Comparison of ENCODE assay signal across 10 mouse cellular contexts in the genomic region with DNA sequence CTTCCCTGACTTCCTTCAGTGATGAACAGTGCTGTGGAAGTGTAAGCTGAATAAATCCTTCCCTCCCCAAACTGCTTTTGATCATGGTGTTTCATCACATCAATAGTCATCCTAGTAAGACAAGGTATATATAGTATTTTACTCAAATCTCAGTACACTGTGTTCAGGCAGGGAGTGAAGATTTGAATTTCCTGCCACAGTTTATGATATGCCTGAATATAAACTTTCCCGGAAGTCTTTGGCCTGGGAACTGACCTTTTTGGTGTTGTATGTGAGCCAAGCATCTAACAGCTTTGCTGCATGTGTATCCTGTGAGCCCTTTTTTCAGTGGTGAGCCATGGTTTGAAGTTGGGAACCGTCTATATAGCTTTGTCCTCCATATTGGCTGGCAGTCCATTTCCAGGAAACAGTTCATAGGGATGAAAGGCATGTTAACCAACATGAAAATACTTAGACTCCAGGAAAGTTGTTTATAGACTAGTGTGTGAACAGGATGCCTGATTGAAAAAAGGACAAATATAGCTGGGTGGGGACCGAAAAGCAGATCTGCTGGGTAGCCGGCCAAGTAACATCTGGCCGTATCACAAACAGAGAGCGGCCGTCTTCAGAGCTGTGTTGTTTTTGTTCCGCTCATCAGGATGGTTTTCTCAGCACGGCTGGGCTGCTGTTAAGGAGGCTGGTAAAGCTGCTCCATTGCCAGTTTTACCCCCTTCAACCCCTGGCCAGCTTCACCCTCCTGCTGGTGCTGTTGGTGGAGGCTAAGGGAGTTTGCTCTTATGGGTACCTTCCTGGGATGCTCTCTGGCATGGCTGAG.
DNase-seq lines count a peak whose midpoint lies in the region; ATAC-seq and TF ChIP-seq lines count a peak whose summit lies in the region.
"Had no signal": no experiment of that assay in that cellular context is flagged by ENCODE, and none has a peak within 500 bp of the region (broad histone marks: within the 10 kb centered on the region; RNA-seq: fewer than 3 reads in every experiment).

No protein-coding gene starts in this region.

- no peak overlapping the region for H3K27ac ChIP-seq in heart, embryonic 12.5 days (ENCODE audit: poor library complexity, severe bottlenecking)
- H3K27ac ChIP-seq in cortical plate, adult 2 months (ENCODE audit: insufficient read depth, low read length): peak overlapping the region; percentile 48; the same call in 1 of the 2 replicates
- peak overlapping the region; percentile 72 for H3K27ac ChIP-seq in heart, embryonic 16.5 days (ENCODE audit: low read length)

- no peak for TF ChIP-seq CTCF in cortical plate, adult 2 months (IDR thresholded peaks at IDR 0.05; ENCODE audit: extremely low read depth, insufficient read depth, low read length)
- no peak for TF ChIP-seq CTCF in lung, adult 2 months (IDR thresholded peaks at IDR 0.05; ENCODE audit: insufficient read depth, low read length)

- no peak for ATAC-seq in heart, embryonic 12.5 days (ENCODE audit: insufficient number of reproducible peaks, low FRiP score)
- ATAC-seq in heart, embryonic 16.5 days (replicated peaks; ENCODE audit: extremely low read depth, insufficient read depth, low FRiP score): no peak; the same call in 1 of the 2 replicates

- TF ChIP-seq POLR2A in cortical plate, adult 2 months (IDR thresholded peaks at IDR 0.05; ENCODE audit: extremely low read depth, insufficient read depth, low read length): no peak
- 0 out of 2 replicates have a peak, but pooled peaks have one; percentile 2 for TF ChIP-seq POLR2A in lung, adult 2 months (IDR thresholded peaks at IDR 0.05; ENCODE audit: borderline replicate concordance, extremely low read depth, low read depth, low read length)

- no peak overlapping the region for H3K9ac ChIP-seq in heart, embryonic 12.5 days
- H3K9ac ChIP-seq in heart, embryonic 16.5 days (ENCODE audit: low read length): no peak overlapping the region

- peak; percentile 98 for DNase-seq in heart, adult 11 months
- no peak for DNase-seq in lung, adult 2 months
- no peak for DNase-seq in adrenal gland, adult 8-10 months
- no peak for DNase-seq in cerebellum, postnatal 36 days
- DNase-seq in thymus, postnatal 4 days: no peak
- DNase-seq: right cerebral cortex, adult 18-20 months had no signal

- no peaks in the 10 kb centered on the region for H3K36me3 ChIP-seq in heart, embryonic 12.5 days
- H3K36me3 ChIP-seq in heart, embryonic 16.5 days (ENCODE audit: control insufficient read depth, insufficient read depth): no peaks in the 10 kb centered on the region

- no peak overlapping the region for H3K4me2 ChIP-seq in heart, embryonic 12.5 days
- no peak overlapping the region for H3K4me2 ChIP-seq in heart, embryonic 16.5 days (ENCODE audit: low read depth, low read length)

- H3K27me3 ChIP-seq in heart, embryonic 12.5 days (replicated peaks): no peaks in the 10 kb centered on the region
- no peaks in the 10 kb centered on the region for H3K27me3 ChIP-seq in heart, embryonic 16.5 days (ENCODE audit: control insufficient read depth, insufficient read depth, low read length)
- H3K27me3 ChIP-seq: megakaryocyte, embryonic 14.5 days had no signal

- no peaks in the 10 kb centered on the region for H3K9me3 ChIP-seq in heart, embryonic 12.5 days (replicated peaks)
- no peaks in the 10 kb centered on the region for H3K9me3 ChIP-seq in heart, embryonic 16.5 days (replicated peaks; ENCODE audit: control insufficient read depth, low read length)
- H3K9me3 ChIP-seq: megakaryocyte, embryonic 14.5 days had no signal

- 61% methylated on average over 9 of the region's 9 CpGs for WGBS in heart, embryonic 12.5 days
- WGBS in heart, embryonic 16.5 days: 57% methylated on average over 9 of the region's 9 CpGs
- 38% methylated on average over 9 of the region's 9 CpGs for WGBS in lung, adult 2 months

- H3K4me1 ChIP-seq in heart, embryonic 12.5 days (replicated peaks): 0 out of 2 replicates have a peak, but pooled peaks cover 4% of the 10 kb centered on the region
- H3K4me1 ChIP-seq in cortical plate, adult 2 months (ENCODE audit: control insufficient read depth, insufficient read depth, low read length): peaks cover 6% of the 10 kb centered on the region
- H3K4me1 ChIP-seq in heart, embryonic 16.5 days (ENCODE audit: control insufficient read depth, insufficient read depth, low read length): no peaks in the 10 kb centered on the region
- H3K4me1 ChIP-seq in lung, adult 2 months (ENCODE audit: control insufficient read depth, insufficient read depth, low read length): peaks cover 8% of the 10 kb centered on the region; the same call in 1 of the 2 replicates
- H3K4me1 ChIP-seq: megakaryocyte, embryonic 14.5 days had no signal

- no peak overlapping the region for H3K4me3 ChIP-seq in heart, embryonic 12.5 days
- H3K4me3 ChIP-seq in cortical plate, adult 2 months (ENCODE audit: insufficient read depth, low read length): no peak overlapping the region
- H3K4me3 ChIP-seq in heart, embryonic 16.5 days (ENCODE audit: low read length): no peak overlapping the region
- peak overlapping the region; percentile 30 for H3K4me3 ChIP-seq in lung, adult 2 months (replicated peaks; ENCODE audit: extremely low read depth, low read depth, low read length)
- H3K4me3 ChIP-seq: megakaryocyte, embryonic 14.5 days had no signal
